Mouse (Mus musculus): ENCODE data around the gene Btf3. TPM values are rescaled to one million over a fixed set of nuclear protein-coding genes. Genes with fewer than 3 reads are reported as not detected.

Gene Btf3
- polyA plus RNA-seq, 1 experiment from 2014 or later: 326 TPM

- Histone ChIP-seq H3K4me1 (replicated peaks) (no peaks in the 10 kb centered on the region), H3K4me2 (no peak overlapping the region), H3K9ac (no peak overlapping the region), H3K27ac (replicated peaks) (no peak overlapping the region), H3K9me3 (replicated peaks) (no peaks in the 10 kb centered on the region), H3K4me3 (replicated peaks) (no peak overlapping the region), H3K27me3 (peaks cover 13% of the 10 kb centered on the region), H3K36me3 (replicated peaks) (no peaks in the 10 kb centered on the region)
- no peak for ATAC-seq (ENCODE audit: insufficient read depth)
- 28% methylated on average over 2 of the region's 2 CpGs for WGBS (ENCODE audit: insufficient replicate concordance)
These were observed 15.3 kb upstream of the Btf3 start for GRCm38 (mm10) chr13:98332106-98332505.

- Histone ChIP-seq H3K4me2 (no peak overlapping the region), H3K36me3 (replicated peaks) (no peaks in the 10 kb centered on the region), H3K9ac (no peak overlapping the region), H3K27me3 (no peaks in the 10 kb centered on the region), H3K4me1 (replicated peaks) (no peaks in the 10 kb centered on the region), H3K9me3 (replicated peaks) (no peaks in the 10 kb centered on the region), H3K4me3 (replicated peaks) (no peak overlapping the region), H3K27ac (replicated peaks) (no peak overlapping the region)
- 72% methylated on average over 11 of the region's 11 CpGs for WGBS (ENCODE audit: insufficient replicate concordance)
- no peak for ATAC-seq (ENCODE audit: insufficient read depth)
These were observed 8.2 kb upstream of the Btf3 start for GRCm38 (mm10) chr13:98325034-98325433.

- Histone ChIP-seq H3K9ac (no peak overlapping the region), H3K4me3 (replicated peaks) (peak overlapping the region; percentile 97), H3K4me1 (replicated peaks) (peaks cover 17% of the 10 kb centered on the region), H3K27ac (replicated peaks) (no peak overlapping the region), H3K4me2 (peak overlapping the region; percentile 70), H3K27me3 (no peaks in the 10 kb centered on the region), H3K36me3 (replicated peaks) (peaks cover 15% of the 10 kb centered on the region), H3K9me3 (replicated peaks) (no peaks in the 10 kb centered on the region)
- WGBS (ENCODE audit: insufficient replicate concordance): 75% methylated on average over 6 of the region's 6 CpGs
- ATAC-seq (ENCODE audit: insufficient read depth): no peak
These were observed 1.1 kb upstream of the Btf3 start for GRCm38 (mm10) chr13:98317911-98318310.

- ATAC-seq (ENCODE audit: insufficient read depth): 0 out of 2 replicates have a peak, but pooled peaks have one; percentile 32
- under 1% methylated on average over 16 of the region's 16 CpGs for WGBS (ENCODE audit: insufficient replicate concordance)
These were observed 456 bp upstream of the Btf3 start for GRCm38 (mm10) chr13:98317246-98317677.

GRCm38 (mm10) chr13:98316140-98316479, 696 bp downstream of the Btf3 start:
- 0% methylated on average over 17 of the region's 17 CpGs for WGBS (ENCODE audit: insufficient replicate concordance)
- Histone ChIP-seq H3K9me3 (replicated peaks) (no peaks in the 10 kb centered on the region), H3K27me3 (no peaks in the 10 kb centered on the region), H3K27ac (replicated peaks) (peak overlapping the region; percentile 87), H3K4me1 (replicated peaks) (peaks cover 17% of the 10 kb centered on the region), H3K4me3 (replicated peaks) (peak overlapping the region; percentile 97), H3K36me3 (replicated peaks) (peaks cover 32% of the 10 kb centered on the region), H3K9ac (peak overlapping the region; percentile 96), H3K4me2 (peak overlapping the region; percentile 70)
- no peak for ATAC-seq (ENCODE audit: insufficient read depth)

More at GRCm38 (mm10) chr13:98317246-98317677, 456 bp upstream of the Btf3 start:
- H3K9me3 ChIP-seq (replicated peaks): no peaks in the 10 kb centered on the region
- H3K4me2 ChIP-seq: peak overlapping the region; percentile 70
- H3K4me3 ChIP-seq (replicated peaks): peak overlapping the region; percentile 97
- peak overlapping the region; percentile 87 for H3K27ac ChIP-seq (replicated peaks)
- no peaks in the 10 kb centered on the region for H3K27me3 ChIP-seq
- H3K36me3 ChIP-seq (replicated peaks): peaks cover 20% of the 10 kb centered on the region
- peak overlapping the region; percentile 96 for H3K9ac ChIP-seq
- peaks cover 17% of the 10 kb centered on the region for H3K4me1 ChIP-seq (replicated peaks)

- WGBS (ENCODE audit: insufficient replicate concordance): 51% methylated on average over 4 of the region's 4 CpGs
- Histone ChIP-seq H3K4me2 (peak overlapping the region; percentile 70), H3K4me3 (replicated peaks) (peak overlapping the region; percentile 97), H3K9me3 (replicated peaks) (no peaks in the 10 kb centered on the region), H3K4me1 (replicated peaks) (peaks cover 17% of the 10 kb centered on the region), H3K36me3 (replicated peaks) (peaks cover 42% of the 10 kb centered on the region), H3K27me3 (no peaks in the 10 kb centered on the region), H3K27ac (replicated peaks) (no peak overlapping the region; the same call in 1 of the 2 replicates), H3K9ac (no peak overlapping the region)
- no peak for ATAC-seq (ENCODE audit: insufficient read depth)
These were observed 1.7 kb downstream of the Btf3 start for GRCm38 (mm10) chr13:98315124-98315523.

GRCm38 (mm10) chr13:98313631-98314030, 3.2 kb downstream of the Btf3 start:
- peaks cover 55% of the 10 kb centered on the region for H3K36me3 ChIP-seq (replicated peaks)
- no peak overlapping the region for H3K4me3 ChIP-seq (replicated peaks)
- H3K4me1 ChIP-seq (replicated peaks): peaks cover 17% of the 10 kb centered on the region
- H3K9me3 ChIP-seq (replicated peaks): no peaks in the 10 kb centered on the region
- H3K4me2 ChIP-seq: no peak overlapping the region
- WGBS (ENCODE audit: insufficient replicate concordance): 53% methylated on average over 7 of the region's 7 CpGs
- ATAC-seq (ENCODE audit: insufficient read depth): no peak
- H3K27me3 ChIP-seq: no peaks in the 10 kb centered on the region
- no peak overlapping the region for H3K9ac ChIP-seq
- no peak overlapping the region for H3K27ac ChIP-seq (replicated peaks)

GRCm38 (mm10) chr13:98311597-98311996, 5.2 kb downstream of the Btf3 start:
- Histone ChIP-seq H3K4me3 (replicated peaks) (no peak overlapping the region), H3K9me3 (replicated peaks) (no peaks in the 10 kb centered on the region), H3K27ac (replicated peaks) (no peak overlapping the region), H3K4me2 (no peak overlapping the region), H3K36me3 (replicated peaks) (peaks cover 66% of the 10 kb centered on the region), H3K27me3 (no peaks in the 10 kb centered on the region), H3K9ac (no peak overlapping the region), H3K4me1 (replicated peaks) (peaks cover 17% of the 10 kb centered on the region)
- 82% methylated on average over 5 of the region's 5 CpGs for WGBS (ENCODE audit: insufficient replicate concordance)
- ATAC-seq (ENCODE audit: insufficient read depth): no peak

- no peak overlapping the region for H3K4me2 ChIP-seq
- no peaks in the 10 kb centered on the region for H3K9me3 ChIP-seq (replicated peaks)
- WGBS (ENCODE audit: insufficient replicate concordance): 76% methylated on average over 4 of the region's 4 CpGs
- no peak overlapping the region for H3K4me3 ChIP-seq (replicated peaks)
- no peak for ATAC-seq (ENCODE audit: insufficient read depth)
- peaks cover 3% of the 10 kb centered on the region for H3K4me1 ChIP-seq (replicated peaks)
- no peak overlapping the region for H3K27ac ChIP-seq (replicated peaks)
- H3K9ac ChIP-seq: no peak overlapping the region
- peaks cover 59% of the 10 kb centered on the region for H3K36me3 ChIP-seq (replicated peaks)
- no peaks in the 10 kb centered on the region; the same call in 1 of the 2 replicates for H3K27me3 ChIP-seq
These were observed 8.1 kb downstream of the Btf3 start for GRCm38 (mm10) chr13:98308724-98309123.

GRCm38 (mm10) chr13:98308004-98308403, 8.8 kb downstream of the Btf3 start:
- Histone ChIP-seq H3K9ac (no peak overlapping the region), H3K4me3 (replicated peaks) (no peak overlapping the region), H3K4me2 (no peak overlapping the region), H3K9me3 (replicated peaks) (no peaks in the 10 kb centered on the region), H3K36me3 (replicated peaks) (peaks cover 52% of the 10 kb centered on the region), H3K27ac (replicated peaks) (no peak overlapping the region), H3K27me3 (no peaks in the 10 kb centered on the region; the same call in 1 of the 2 replicates), H3K4me1 (replicated peaks) (no peaks in the 10 kb centered on the region; the same call in 1 of the 2 replicates)
- no peak for ATAC-seq (ENCODE audit: insufficient read depth)
- WGBS (ENCODE audit: insufficient replicate concordance): 72% methylated on average over 5 of the region's 5 CpGs

GRCm38 (mm10) chr13:98306852-98307475, 9.8 kb downstream of the Btf3 start:
- Histone ChIP-seq H3K4me2 (no peak overlapping the region), H3K27me3 (no peaks in the 10 kb centered on the region; the same call in 1 of the 2 replicates), H3K9me3 (replicated peaks) (no peaks in the 10 kb centered on the region), H3K36me3 (replicated peaks) (peaks cover 42% of the 10 kb centered on the region), H3K9ac (no peak overlapping the region), H3K4me1 (replicated peaks) (no peaks in the 10 kb centered on the region; the same call in 1 of the 2 replicates), H3K4me3 (replicated peaks) (no peak overlapping the region), H3K27ac (replicated peaks) (no peak overlapping the region)
- ATAC-seq (ENCODE audit: insufficient read depth): no peak
- 58% methylated on average over 14 of the region's 14 CpGs for WGBS (ENCODE audit: insufficient replicate concordance)

GRCm38 (mm10) chr13:98306393-98306792, 10.4 kb downstream of the Btf3 start:
- ATAC-seq (ENCODE audit: insufficient read depth): no peak
- no peaks in the 10 kb centered on the region for H3K9me3 ChIP-seq (replicated peaks)
- no peaks in the 10 kb centered on the region; the same call in 1 of the 2 replicates for H3K27me3 ChIP-seq
- 49% methylated on average over 5 of the region's 5 CpGs for WGBS (ENCODE audit: insufficient replicate concordance)
- no peak overlapping the region for H3K27ac ChIP-seq (replicated peaks)
- H3K36me3 ChIP-seq (replicated peaks): peaks cover 37% of the 10 kb centered on the region
- H3K4me2 ChIP-seq: no peak overlapping the region
- no peak overlapping the region for H3K4me3 ChIP-seq (replicated peaks)
- H3K4me1 ChIP-seq (replicated peaks): no peaks in the 10 kb centered on the region; the same call in 1 of the 2 replicates
- H3K9ac ChIP-seq: no peak overlapping the region

Data from liver, embryonic 15.5 days (tissue).